Mouse (Mus musculus): ENCODE measurements around the gene Cpne2. TPM values are rescaled to one million over a fixed set of nuclear protein-coding genes. Genes with fewer than 3 reads are reported as not detected.

The Cpne2 gene
- polyA plus RNA-seq (2012; rRNA removed): 30.1 and 31.5 TPM in 2 replicates

- peak; percentile 71 for DNase-seq (ENCODE audit: low read depth)
- TF ChIP-seq POLR2A (IDR thresholded peaks at IDR 0.05; ENCODE audit: borderline replicate concordance, extremely low read depth, insufficient read depth, insufficient read length, poor library complexity, severe bottlenecking) (no peak), CTCF (IDR thresholded peaks at IDR 0.05; ENCODE audit: borderline replicate concordance, extremely low read depth, insufficient read depth, insufficient read length) (peak; percentile 28; the same call in 1 of the 2 replicates)
Measured at GRCm38 (mm10) chr8:94532873-94533671, at the start of gene Cpne2. Cpne2 (plus strand) TSS chr8:94532990.

- TF ChIP-seq CTCF (IDR thresholded peaks at IDR 0.05; ENCODE audit: borderline replicate concordance, extremely low read depth, insufficient read depth, insufficient read length) (no peak), POLR2A (IDR thresholded peaks at IDR 0.05; ENCODE audit: borderline replicate concordance, extremely low read depth, insufficient read depth, insufficient read length, poor library complexity, severe bottlenecking) (no peak)
- no peak for DNase-seq (ENCODE audit: low read depth)
Measured at GRCm38 (mm10) chr8:94485288-94485687, 47.5 kb upstream of the Cpne2 start.

- DNase-seq (ENCODE audit: low read depth): peak; percentile 52
- no peak for TF ChIP-seq POLR2A (IDR thresholded peaks at IDR 0.05; ENCODE audit: borderline replicate concordance, extremely low read depth, insufficient read depth, insufficient read length, poor library complexity, severe bottlenecking)
- peak; percentile 61; the same call in 1 of the 2 replicates for TF ChIP-seq CTCF (IDR thresholded peaks at IDR 0.05; ENCODE audit: borderline replicate concordance, extremely low read depth, insufficient read depth, insufficient read length)
Measured at GRCm38 (mm10) chr8:94485882-94486281, 46.9 kb upstream of the Cpne2 start.

- TF ChIP-seq CTCF (IDR thresholded peaks at IDR 0.05; ENCODE audit: borderline replicate concordance, extremely low read depth, insufficient read depth, insufficient read length) (no peak), POLR2A (IDR thresholded peaks at IDR 0.05; ENCODE audit: borderline replicate concordance, extremely low read depth, insufficient read depth, insufficient read length, poor library complexity, severe bottlenecking) (no peak)
- DNase-seq (ENCODE audit: low read depth): no peak
Measured at GRCm38 (mm10) chr8:94488016-94488415, 44.8 kb upstream of the Cpne2 start.

GRCm38 (mm10) chr8:94489809-94490483 lies 42.8 kb upstream of the Cpne2 start:
- DNase-seq (ENCODE audit: low read depth): no peak
- TF ChIP-seq POLR2A (IDR thresholded peaks at IDR 0.05; ENCODE audit: borderline replicate concordance, extremely low read depth, insufficient read depth, insufficient read length, poor library complexity, severe bottlenecking) (no peak), CTCF (IDR thresholded peaks at IDR 0.05; ENCODE audit: borderline replicate concordance, extremely low read depth, insufficient read depth, insufficient read length) (peak; percentile 37; the same call in 1 of the 2 replicates)

GRCm38 (mm10) chr8:94492021-94492681 lies 40.6 kb upstream of the Cpne2 start:
- peak; percentile 92 for DNase-seq (ENCODE audit: low read depth)
- TF ChIP-seq POLR2A (IDR thresholded peaks at IDR 0.05; ENCODE audit: borderline replicate concordance, extremely low read depth, insufficient read depth, insufficient read length, poor library complexity, severe bottlenecking) (no peak), CTCF (IDR thresholded peaks at IDR 0.05; ENCODE audit: borderline replicate concordance, extremely low read depth, insufficient read depth, insufficient read length) (peak; percentile 96)

GRCm38 (mm10) chr8:94493240-94493639 lies 39.5 kb upstream of the Cpne2 start:
- peak; percentile 29 for DNase-seq (ENCODE audit: low read depth)
- TF ChIP-seq CTCF (IDR thresholded peaks at IDR 0.05; ENCODE audit: borderline replicate concordance, extremely low read depth, insufficient read depth, insufficient read length) (no peak), POLR2A (IDR thresholded peaks at IDR 0.05; ENCODE audit: borderline replicate concordance, extremely low read depth, insufficient read depth, insufficient read length, poor library complexity, severe bottlenecking) (no peak)

GRCm38 (mm10) chr8:94515430-94516208 lies 17.2 kb upstream of the Cpne2 start:
- TF ChIP-seq CTCF (IDR thresholded peaks at IDR 0.05; ENCODE audit: borderline replicate concordance, extremely low read depth, insufficient read depth, insufficient read length): no peak
- no peak for TF ChIP-seq POLR2A (IDR thresholded peaks at IDR 0.05; ENCODE audit: borderline replicate concordance, extremely low read depth, insufficient read depth, insufficient read length, poor library complexity, severe bottlenecking)
- DNase-seq (ENCODE audit: low read depth): no peak

- no peak for TF ChIP-seq CTCF (IDR thresholded peaks at IDR 0.05; ENCODE audit: borderline replicate concordance, extremely low read depth, insufficient read depth, insufficient read length)
- no peak for TF ChIP-seq POLR2A (IDR thresholded peaks at IDR 0.05; ENCODE audit: borderline replicate concordance, extremely low read depth, insufficient read depth, insufficient read length, poor library complexity, severe bottlenecking)
- no peak for DNase-seq (ENCODE audit: low read depth)
Measured at GRCm38 (mm10) chr8:94516209-94516593, 16.6 kb upstream of the Cpne2 start.

- peak; percentile 17 for DNase-seq (ENCODE audit: low read depth)
Measured at GRCm38 (mm10) chr8:94516766-94517165, 16.0 kb upstream of the Cpne2 start.

More at GRCm38 (mm10) chr8:94516766-94517165, 16.0 kb upstream of the Cpne2 start:
- TF ChIP-seq CTCF (IDR thresholded peaks at IDR 0.05; ENCODE audit: borderline replicate concordance, extremely low read depth, insufficient read depth, insufficient read length) (no peak), POLR2A (IDR thresholded peaks at IDR 0.05; ENCODE audit: borderline replicate concordance, extremely low read depth, insufficient read depth, insufficient read length, poor library complexity, severe bottlenecking) (no peak)
